Mouse (Mus musculus) layer of hippocampus, postnatal 14 days (tissue): Measurements from ENCODE around the gene Cc2d1a. TPM values are rescaled to one million over a fixed set of nuclear protein-coding genes. Genes with fewer than 3 reads are reported as not detected.

Experiments used
- DNase-seq, 2 experiments: peaks; one replicate each; pipeline ENCODE4 v3.0.0; 2021 to 2022; ENCODE audit warnings: low spot score in 2 of 2, mixed read lengths in 1 of 2
- microRNA-seq, 2 experiments: library from miRNA; unstranded; fragments of <30 nt; microRNA quantifications; one replicate each; pipeline ENCODE4 v1.2.0; 2021
- total RNA-seq, 2 experiments: library from RNA; stranded (reverse); gene quantifications; 2 replicates each; pipeline ENCODE4 v1.2.3; 2021

The Cc2d1a gene
- total RNA-seq, 2 experiments from 2014 or later: 46.9 to 53.9 TPM

GRCm38 (mm10) chr8:84104697-84105609 is 42.8 kb downstream of the Cc2d1a start, which contains the start of gene Dcaf15:
TSS of gene Dcaf15 (minus strand) at chr8:84104768.
- DNase-seq: peak; percentile 95 to 98

GRCm38 (mm10) chr8:84104221-84104620 is 43.5 kb downstream of the Cc2d1a start:
- DNase-seq: peak in 1 of 2 experiments; percentile 57

GRCm38 (mm10) chr8:84103601-84104000 is 44.1 kb downstream of the Cc2d1a start:
- no peak for DNase-seq

DNA sequence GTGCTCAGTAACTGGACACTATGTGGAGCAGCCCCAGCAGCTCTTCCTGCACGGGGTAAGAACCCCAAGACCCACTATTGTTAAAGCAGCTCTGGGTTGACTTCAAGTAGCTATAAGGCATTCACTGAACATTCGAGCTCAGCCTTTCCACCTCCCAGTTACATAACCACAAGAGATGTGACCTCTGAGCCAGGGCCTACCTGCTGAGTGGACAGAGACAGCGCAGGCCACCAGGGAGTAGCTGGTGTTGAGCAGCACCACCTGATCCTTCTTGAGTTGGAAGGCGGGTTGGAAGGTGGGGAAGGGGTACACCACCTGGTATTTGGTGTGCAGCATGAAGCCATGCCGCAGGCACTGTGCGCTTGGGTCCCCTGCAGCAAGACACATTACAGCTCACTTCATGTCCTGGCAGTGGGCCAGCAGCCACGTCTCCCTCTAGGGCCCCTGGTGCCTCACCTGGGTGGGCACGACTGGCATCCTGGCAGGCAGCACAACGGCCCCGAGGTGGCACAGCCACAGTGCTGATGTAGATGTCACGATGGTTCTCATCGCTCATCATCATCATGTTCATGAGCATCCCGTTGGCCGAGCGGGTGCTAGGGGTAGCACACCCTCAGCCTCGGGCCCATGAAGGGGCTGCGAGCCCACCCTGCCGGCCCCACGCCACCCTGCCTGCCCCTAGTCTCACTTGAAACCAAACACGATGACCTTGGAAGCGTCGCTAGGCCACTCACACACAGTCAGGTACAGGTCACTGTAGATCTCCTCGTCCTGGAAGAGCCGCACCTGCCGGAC is 46.1 kb downstream of the Cc2d1a start:
- no peak for DNase-seq

- no peak for DNase-seq
These were observed 49.4 kb downstream of the Cc2d1a start for GRCm38 (mm10) chr8:84098376-84098775.

- DNase-seq: no peak
These were observed 51.7 kb downstream of the Cc2d1a start for GRCm38 (mm10) chr8:84096061-84096460.

DNA sequence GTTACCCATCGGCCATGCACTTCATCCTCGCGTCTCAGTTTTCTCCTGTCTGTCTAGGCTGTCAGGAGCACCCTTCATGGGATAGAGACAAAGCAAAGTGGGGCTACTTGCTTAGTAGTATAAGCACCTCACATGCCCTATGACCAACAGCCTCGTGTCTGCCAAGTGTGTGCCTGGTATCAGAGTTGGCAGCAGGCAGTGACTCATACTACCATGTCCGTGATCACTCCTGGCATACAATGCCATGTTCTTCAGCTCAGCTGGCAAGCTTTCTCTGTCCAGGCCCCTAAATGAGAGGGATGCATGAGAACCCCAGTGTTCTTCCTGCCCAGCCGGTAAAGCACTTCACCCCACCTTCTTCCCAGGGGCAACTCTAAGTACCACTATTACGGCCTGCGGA is 57.2 kb downstream of the Cc2d1a start:
- DNase-seq: no peak

- no peak for DNase-seq
These were observed 58.5 kb downstream of the Cc2d1a start for GRCm38 (mm10) chr8:84089277-84089676.

GRCm38 (mm10) chr8:84087821-84088220 is 59.9 kb downstream of the Cc2d1a start:
- DNase-seq: no peak

GRCm38 (mm10) chr8:84087156-84087555 is 60.6 kb downstream of the Cc2d1a start:
- no peak for DNase-seq

DNA sequence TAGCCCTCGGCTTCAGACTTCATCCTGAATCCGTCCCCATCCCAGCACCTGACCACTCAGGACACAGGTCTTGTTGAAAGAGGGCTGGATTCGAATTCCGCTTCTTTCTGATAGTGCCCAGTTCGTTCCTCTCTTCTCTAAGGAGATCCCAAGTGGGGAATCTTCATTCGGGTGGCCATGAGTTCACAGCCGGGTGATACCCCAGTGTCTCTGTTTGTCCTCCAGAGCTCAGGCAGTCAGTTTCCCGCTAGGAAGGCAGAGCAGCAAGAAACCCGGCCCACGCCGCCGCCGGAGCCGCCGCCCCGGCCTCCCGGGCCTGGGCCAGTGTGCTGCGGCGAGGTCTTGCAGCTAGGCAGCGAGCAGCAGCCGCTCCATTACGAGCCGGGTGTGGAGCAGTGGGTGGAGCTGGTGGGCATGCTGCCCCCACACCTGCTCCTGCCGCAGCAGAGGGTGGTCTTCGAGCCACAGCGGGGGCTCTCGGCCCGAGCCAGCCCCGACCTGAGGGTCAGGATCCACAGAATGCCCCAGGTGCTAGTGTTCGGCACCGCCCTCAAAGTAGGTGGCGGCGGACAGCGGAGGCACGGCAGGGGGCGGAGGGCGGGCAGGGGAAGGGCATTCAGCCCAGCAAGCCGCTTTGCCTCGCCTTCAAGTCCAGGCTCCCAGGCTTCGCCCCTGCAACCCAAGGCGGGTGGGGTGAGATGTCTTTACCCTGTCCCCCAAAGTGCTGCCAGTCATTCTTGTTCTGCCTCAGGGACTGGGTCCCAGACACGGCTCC is 63.2 kb downstream of the Cc2d1a start:
- DNase-seq: no peak

- DNase-seq: no peak
These were observed 63.9 kb downstream of the Cc2d1a start for GRCm38 (mm10) chr8:84083829-84084241.

Small RNAs within 50 kb of the gene (microRNA-seq; reads per million reads assigned to microRNA genes)
- gene Gm25110 (0 reads per million in 2 experiments), gene Mir181c (2,529 to 2,979 reads per million in 2 experiments), gene Mir181d (3,488 to 3,963 reads per million in 2 experiments), gene Mir709 (0 reads per million in 2 experiments)

Other genes with a start within 250 kb of the Cc2d1a start
- gene Adgrl1, start 247.8 kb downstream of the Cc2d1a start, total RNA-seq: 100 to 1,000 TPM; 345 to 352 TPM
- under 1 TPM; 0.17 to 0.25 TPM for gene Gm10644, start 192.7 kb downstream of the Cc2d1a start, total RNA-seq
- gene Asf1b, start 192.4 kb downstream of the Cc2d1a start, total RNA-seq: 1 to 10 TPM; 1.1 TPM
- 100 to 1,000 TPM; 261 to 268 TPM for gene Prkaca, start 174.9 kb downstream of the Cc2d1a start, total RNA-seq
- gene Samd1, start 150.3 kb downstream of the Cc2d1a start, total RNA-seq: 10 to 100 TPM; 51.0 to 52.7 TPM
- gene 1700067K01Rik, start 146.4 kb downstream of the Cc2d1a start, total RNA-seq: 1 to 10 TPM in 1 of 2 experiments, under 1 TPM in 1; 0.39 to 1.2 TPM
- 1 to 10 TPM; 2.5 to 2.8 TPM for gene 2210011C24Rik, start 135.8 kb downstream of the Cc2d1a start, total RNA-seq
- 1 to 10 TPM; 4.1 to 7.9 TPM for gene Palm3, start 126.5 kb downstream of the Cc2d1a start, total RNA-seq
- 1 to 10 TPM; 1.6 to 1.8 TPM for gene Il27ra, start 105.3 kb downstream of the Cc2d1a start, total RNA-seq
- not detected for gene Rln3, start 102.9 kb downstream of the Cc2d1a start, total RNA-seq
- gene Gm10643, start 82.8 kb downstream of the Cc2d1a start, total RNA-seq: 1 to 10 TPM; 4.7 to 5.0 TPM
- 10 to 100 TPM; 20.1 to 21.0 TPM for gene Rfx1, start 81.1 kb downstream of the Cc2d1a start, total RNA-seq
- 10 to 100 TPM; 20.5 to 21.9 TPM for gene Dcaf15, start 43.2 kb downstream of the Cc2d1a start, total RNA-seq
- not detected for gene Podnl1, start 21.9 kb downstream of the Cc2d1a start, total RNA-seq
- 1 to 10 TPM; 1.1 TPM for gene 4930432K21Rik, start 89 bp upstream of the Cc2d1a start, total RNA-seq
- gene Nanos3, start 37.3 kb upstream of the Cc2d1a start, total RNA-seq: 1 to 10 TPM; 3.8 to 4.4 TPM
- gene Zswim4, start 89.1 kb upstream of the Cc2d1a start, total RNA-seq: 10 to 100 TPM; 17.2 to 18.8 TPM
- 100 to 1,000 TPM; 147 to 156 TPM for gene D8Ertd738e, start 101.8 kb upstream of the Cc2d1a start, total RNA-seq
- 10 to 100 TPM; 24.7 to 28.7 TPM for gene Mri1, start 109.4 kb upstream of the Cc2d1a start, total RNA-seq
- 10 to 100 TPM; 20.4 to 21.4 TPM for gene Ccdc130, start 122.4 kb upstream of the Cc2d1a start, total RNA-seq
- 100 to 1,000 TPM; 256 to 259 TPM for gene Cacna1a, start 240.5 kb upstream of the Cc2d1a start, total RNA-seq